12 mouse cellular contexts compared by ENCODE assay signal in genomic region chr5:131233828-131234227, GRCm38 (mm10).
DNase-seq lines count a peak whose midpoint lies in the region.
"Had no signal": no experiment of that assay in that cellular context is flagged by ENCODE, and none has a peak within 500 bp of the region (broad histone marks: within the 10 kb centered on the region; RNA-seq: fewer than 3 reads in every experiment).

No protein-coding gene starts in this region.

- WGBS in embryonic facial prominence, embryonic 10.5 days = 95% methylated on average over 8 of the region's 8 CpGs

- H3K36me3 ChIP-seq in embryonic facial prominence, embryonic 10.5 days (replicated peaks) = no peaks in the 10 kb centered on the region
- H3K36me3 ChIP-seq: forebrain, embryonic 12.5 days; hindbrain, embryonic 12.5 days; midbrain, embryonic 12.5 days had no signal

- peaks cover 17% of the 10 kb centered on the region for H3K4me1 ChIP-seq in embryonic facial prominence, embryonic 10.5 days
- H3K4me1 ChIP-seq: forebrain, embryonic 12.5 days; hindbrain, embryonic 12.5 days; midbrain, embryonic 12.5 days had no signal

- H3K4me3 ChIP-seq in embryonic facial prominence, embryonic 10.5 days = no peak overlapping the region
- H3K4me3 ChIP-seq: forebrain, embryonic 12.5 days; hindbrain, embryonic 12.5 days; layer of hippocampus, adult 2 months; midbrain, embryonic 12.5 days had no signal

- peak; percentile 10 for DNase-seq in adrenal gland, postnatal 10 days
- DNase-seq in adrenal gland, adult 8-10 months = no peak
- peak; percentile 42 for DNase-seq in left cerebral cortex, postnatal 4 days
- no peak for DNase-seq in left cerebral cortex, adult 8-10 months (ENCODE audit: low spot score in 2 of 2)
- DNase-seq in heart, adult 9 months (ENCODE audit: low spot score in 2 of 2) = peak; percentile 18 to 37
- peak; percentile 81 for DNase-seq in skeletal muscle tissue, adult 2 months (ENCODE audit: low read depth, low spot score)
- DNase-seq in embryonic facial prominence, embryonic 10.5 days (ENCODE audit: low spot score) = no peak
- DNase-seq in urinary bladder, postnatal 36 days (ENCODE audit: low spot score in 2 of 2) = no peak

- H3K27me3 ChIP-seq in embryonic facial prominence, embryonic 10.5 days (replicated peaks; ENCODE audit: low read depth, poor library complexity, severe bottlenecking) = no peaks in the 10 kb centered on the region
- H3K27me3 ChIP-seq: forebrain, embryonic 12.5 days; hindbrain, embryonic 12.5 days; midbrain, embryonic 12.5 days had no signal

- no peaks in the 10 kb centered on the region for H3K9me3 ChIP-seq in embryonic facial prominence, embryonic 10.5 days
- H3K9me3 ChIP-seq: forebrain, embryonic 12.5 days; hindbrain, embryonic 12.5 days; midbrain, embryonic 12.5 days had no signal

- no peak overlapping the region for H3K27ac ChIP-seq in embryonic facial prominence, embryonic 10.5 days (replicated peaks)
- H3K27ac ChIP-seq: forebrain, embryonic 12.5 days; hindbrain, embryonic 12.5 days; layer of hippocampus, adult 2 months; midbrain, embryonic 12.5 days had no signal

- intact Hi-C loops in left cerebral cortex, postnatal 4 days (cut with DNase I) = no loop called here

Comparison
In these comparisons a context has a peak if more than half of its experiments do, and no peak if none do; other contexts are left out.
1. DNase-seq: peak in adrenal gland, postnatal 10 days (single experiment), left cerebral cortex, postnatal 4 days (single experiment), heart, adult 9 months (2 of 2) and skeletal muscle tissue, adult 2 months (single experiment); none in adrenal gland, adult 8-10 months (single experiment), left cerebral cortex, adult 8-10 months (0 of 2), embryonic facial prominence, embryonic 10.5 days (single experiment) and urinary bladder, postnatal 36 days (0 of 2).